Mouse (Mus musculus) heart, embryonic 16.5 days (tissue): ENCODE measurements around the gene Lrrfip2. TPM values are rescaled to one million over a fixed set of nuclear protein-coding genes. Genes with fewer than 3 reads are reported as not detected.
A peak's percentile ranks its signal among the peaks of the same experiment; 100 is the strongest.

Source experiments
- ATAC-seq: fragments of 200-750 bp; cut with Nextera tagmentation; replicated peaks from 2 replicates; pipeline ENCODE4 v1.8.0; 2017; ENCODE audit warnings: moderate number of reproducible peaks; ENCODE audit not compliant: insufficient read depth, low FRiP score; ENCODE audit errors: extremely low read depth
- H3K27ac ChIP-seq: fragments of 300-500 bp; sonication (generic); 2 replicates; pipeline ENCODE4 v1.5.1; 2014; ENCODE audit warnings: mild to moderate bottlenecking, low read length, control low read depth, moderate library complexity
- H3K27me3 ChIP-seq: fragments of 300-500 bp; sonication (generic); 2 replicates; pipeline ENCODE4 v1.6.1; 2014; ENCODE audit warnings: low read length, mixed read lengths; ENCODE audit not compliant: control insufficient read depth, insufficient read depth
- H3K36me3 ChIP-seq: fragments of 300-500 bp; sonication (generic); 2 replicates; pipeline ENCODE4 v1.6.1; 2014; ENCODE audit not compliant: control insufficient read depth, insufficient read depth
- H3K4me1 ChIP-seq: fragments of 300-500 bp; sonication (generic); 2 replicates; pipeline ENCODE4 v1.6.1; 2014; ENCODE audit warnings: low read length, mixed read lengths; ENCODE audit not compliant: control insufficient read depth, insufficient read depth
- H3K4me2 ChIP-seq: fragments of 300-500 bp; sonication (generic); 2 replicates; pipeline ENCODE4 v1.6.1; 2014; ENCODE audit warnings: low read depth, mild to moderate bottlenecking, control low read depth, low read length
- H3K4me3 ChIP-seq: fragments of 300-500 bp; sonication (generic); 2 replicates; pipeline ENCODE4 v1.5.1; 2014; ENCODE audit warnings: mild to moderate bottlenecking, control low read depth, low read length
- H3K9ac ChIP-seq: fragments of 300-500 bp; sonication (generic); 2 replicates; pipeline ENCODE4 v1.6.1; 2014; ENCODE audit warnings: low read length, control low read depth
- H3K9me3 ChIP-seq: fragments of 300-500 bp; sonication (generic); replicated peaks from 2 replicates; pipeline ENCODE4 v1.6.1; 2016; ENCODE audit warnings: low read length; ENCODE audit not compliant: control insufficient read depth
- WGBS: fragments of 180-500 bp; shearing (Covaris S2); extraction: QIAGEN DNeasy Blood & Tissue Kit; methylation state at CpG from one replicate; pipeline ENCODE4 v1.1.7; 2014; 5-methylcytosine and 5-hydroxymethylcytosine counted together
- polyA plus RNA-seq: library from polyadenylated mRNA; unstranded; fragments of >200 nt; fragmentation: Nextera tagmentation; extraction: Ambion mirVana; gene quantifications from 2 replicates; pipeline ENCODE4 v1.2.1, GENCODE M21; 2015

Lrrfip2 gene
- polyA plus RNA-seq, 1 experiment from 2014 or later = 74.8 TPM

- Histone ChIP-seq H3K36me3 (peaks cover 26% of the 10 kb centered on the region), H3K9ac (no peak overlapping the region), H3K4me1 (no peaks in the 10 kb centered on the region; the same call in 1 of the 2 replicates), H3K4me2 (no peak overlapping the region), H3K27ac (no peak overlapping the region), H3K27me3 (no peaks in the 10 kb centered on the region), H3K4me3 (no peak overlapping the region), H3K9me3 (no peaks in the 10 kb centered on the region)
- ATAC-seq = no peak
- WGBS = 94% methylated on average over 2 of the region's 2 CpGs
Measured at GRCm38 (mm10) chr9:111193211-111193610, 75.8 kb downstream of the Lrrfip2 start.

GRCm38 (mm10) chr9:111197116-111197515, 79.7 kb downstream of the Lrrfip2 start:
- Histone ChIP-seq H3K4me1 (no peaks in the 10 kb centered on the region; the same call in 1 of the 2 replicates), H3K4me2 (no peak overlapping the region), H3K4me3 (no peak overlapping the region), H3K27me3 (no peaks in the 10 kb centered on the region), H3K36me3 (peaks cover 18% of the 10 kb centered on the region), H3K9me3 (no peaks in the 10 kb centered on the region), H3K9ac (no peak overlapping the region), H3K27ac (no peak overlapping the region)
- 82% methylated on average over 3 of the region's 3 CpGs for WGBS
- ATAC-seq = no peak

- H3K4me3 ChIP-seq = no peak overlapping the region
- no peaks in the 10 kb centered on the region; the same call in 1 of the 2 replicates for H3K4me1 ChIP-seq
- H3K36me3 ChIP-seq = peaks cover 19% of the 10 kb centered on the region
- no peak overlapping the region for H3K9ac ChIP-seq
- H3K27ac ChIP-seq = no peak overlapping the region
- no peaks in the 10 kb centered on the region for H3K9me3 ChIP-seq
- no peak overlapping the region for H3K4me2 ChIP-seq
- H3K27me3 ChIP-seq = no peaks in the 10 kb centered on the region
- WGBS = 90% methylated on average over 4 of the region's 4 CpGs
- no peak for ATAC-seq
Measured at GRCm38 (mm10) chr9:111197712-111198111, 80.3 kb downstream of the Lrrfip2 start.

- H3K36me3 ChIP-seq = peaks cover 19% of the 10 kb centered on the region
- ATAC-seq = no peak
Measured at GRCm38 (mm10) chr9:111198332-111198731, 80.9 kb downstream of the Lrrfip2 start.

GRCm38 (mm10) chr9:111200208-111200607, 82.8 kb downstream of the Lrrfip2 start:
- Histone ChIP-seq H3K4me1 (peaks cover 5% of the 10 kb centered on the region), H3K9ac (no peak overlapping the region), H3K4me3 (no peak overlapping the region), H3K36me3 (peaks cover 21% of the 10 kb centered on the region), H3K27me3 (no peaks in the 10 kb centered on the region), H3K9me3 (no peaks in the 10 kb centered on the region), H3K4me2 (no peak overlapping the region), H3K27ac (no peak overlapping the region)
- no peak for ATAC-seq

More at GRCm38 (mm10) chr9:111198332-111198731, 80.9 kb downstream of the Lrrfip2 start:
- H3K4me3 ChIP-seq = no peak overlapping the region
- no peak overlapping the region for H3K9ac ChIP-seq
- no peaks in the 10 kb centered on the region for H3K9me3 ChIP-seq
- no peak overlapping the region for H3K4me2 ChIP-seq
- no peaks in the 10 kb centered on the region; the same call in 1 of the 2 replicates for H3K4me1 ChIP-seq
- no peaks in the 10 kb centered on the region for H3K27me3 ChIP-seq
- 69% methylated on average over 1 of the region's 1 CpGs for WGBS
- H3K27ac ChIP-seq = no peak overlapping the region

GRCm38 (mm10) chr9:111204601-111205375, 87.4 kb downstream of the Lrrfip2 start:
- Histone ChIP-seq H3K4me3 (no peak overlapping the region), H3K9ac (0 out of 2 replicates have a peak overlapping the region, but pooled peaks have one; percentile 25), H3K36me3 (peaks cover 28% of the 10 kb centered on the region), H3K27me3 (no peaks in the 10 kb centered on the region), H3K27ac (peak overlapping the region; percentile 64), H3K4me2 (no peak overlapping the region), H3K9me3 (no peaks in the 10 kb centered on the region), H3K4me1 (peaks cover 15% of the 10 kb centered on the region)
- 45% methylated on average over 9 of the region's 9 CpGs for WGBS
- ATAC-seq = no peak

- Histone ChIP-seq H3K36me3 (peaks cover 15% of the 10 kb centered on the region), H3K27ac (peak overlapping the region; percentile 92), H3K4me2 (peak overlapping the region; percentile 36), H3K4me3 (no peak overlapping the region), H3K9me3 (no peaks in the 10 kb centered on the region), H3K27me3 (no peaks in the 10 kb centered on the region), H3K4me1 (peaks cover 19% of the 10 kb centered on the region), H3K9ac (peak overlapping the region; percentile 25; the same call in 1 of the 2 replicates)
- 26% methylated on average over 3 of the region's 3 CpGs for WGBS
- ATAC-seq = peak; percentile 53; the same call in 1 of the 2 replicates
Measured at GRCm38 (mm10) chr9:111207683-111208082, 90.3 kb downstream of the Lrrfip2 start.

GRCm38 (mm10) chr9:111208185-111208584, 90.8 kb downstream of the Lrrfip2 start:
- peak overlapping the region; percentile 92 for H3K27ac ChIP-seq
- peak overlapping the region; percentile 25; the same call in 1 of the 2 replicates for H3K9ac ChIP-seq
- WGBS = 65% methylated on average over 3 of the region's 3 CpGs
- no peaks in the 10 kb centered on the region for H3K27me3 ChIP-seq
- H3K4me3 ChIP-seq = no peak overlapping the region
- H3K4me2 ChIP-seq = peak overlapping the region; percentile 36
- peaks cover 23% of the 10 kb centered on the region for H3K4me1 ChIP-seq
- ATAC-seq = peak; percentile 76
- H3K36me3 ChIP-seq = peaks cover 15% of the 10 kb centered on the region
- no peaks in the 10 kb centered on the region for H3K9me3 ChIP-seq

- Histone ChIP-seq H3K4me3 (no peak overlapping the region), H3K27ac (peak overlapping the region; percentile 62), H3K4me2 (no peak overlapping the region), H3K27me3 (no peaks in the 10 kb centered on the region), H3K4me1 (peaks cover 32% of the 10 kb centered on the region), H3K9ac (no peak overlapping the region), H3K36me3 (peaks cover 13% of the 10 kb centered on the region), H3K9me3 (no peaks in the 10 kb centered on the region)
- 92% methylated on average over 7 of the region's 7 CpGs for WGBS
- no peak for ATAC-seq
Measured at GRCm38 (mm10) chr9:111209158-111209699, 91.8 kb downstream of the Lrrfip2 start.
